Mouse (Mus musculus): Measurements from ENCODE around the gene Stk4. TPM values are rescaled to one million over a fixed set of nuclear protein-coding genes. Genes with fewer than 3 reads are reported as not detected.

The Stk4 gene
- polyA plus RNA-seq, 1 experiment, result 20.9 TPM

GRCm38 (mm10) chr2:164076874-164077425 lies 6.8 kb downstream of the Stk4 start:
- H3K27ac ChIP-seq (ENCODE audit: insufficient read depth, low read length), result no peak overlapping the region
- TF ChIP-seq POLR2A (IDR thresholded peaks at IDR 0.05; ENCODE audit: extremely low read depth, insufficient read depth, low read length), result no peak
- no peak for TF ChIP-seq CTCF (IDR thresholded peaks at IDR 0.05; ENCODE audit: extremely low read depth, insufficient read depth, low read length)
- H3K4me3 ChIP-seq (ENCODE audit: insufficient read depth, low read length), result no peak overlapping the region
- H3K4me1 ChIP-seq (ENCODE audit: control insufficient read depth, insufficient read depth, low read length), result peaks cover 3% of the 10 kb centered on the region; the same call in 1 of the 2 replicates

- no peak overlapping the region for H3K27ac ChIP-seq (ENCODE audit: insufficient read depth, low read length)
- TF ChIP-seq POLR2A (IDR thresholded peaks at IDR 0.05; ENCODE audit: extremely low read depth, insufficient read depth, low read length) (no peak), CTCF (IDR thresholded peaks at IDR 0.05; ENCODE audit: extremely low read depth, insufficient read depth, low read length) (no peak)
- H3K4me1 ChIP-seq (ENCODE audit: control insufficient read depth, insufficient read depth, low read length), result peaks cover 3% of the 10 kb centered on the region; the same call in 1 of the 2 replicates
- H3K4me3 ChIP-seq (ENCODE audit: insufficient read depth, low read length), result no peak overlapping the region
Measured at GRCm38 (mm10) chr2:164077875-164078274, 7.8 kb downstream of the Stk4 start.

GRCm38 (mm10) chr2:164079488-164079887 lies 9.4 kb downstream of the Stk4 start:
- Histone ChIP-seq H3K4me1 (ENCODE audit: control insufficient read depth, insufficient read depth, low read length) (peaks cover 3% of the 10 kb centered on the region; the same call in 1 of the 2 replicates), H3K4me3 (ENCODE audit: insufficient read depth, low read length) (no peak overlapping the region), H3K27ac (ENCODE audit: insufficient read depth, low read length) (no peak overlapping the region)
- TF ChIP-seq POLR2A (IDR thresholded peaks at IDR 0.05; ENCODE audit: extremely low read depth, insufficient read depth, low read length) (no peak), CTCF (IDR thresholded peaks at IDR 0.05; ENCODE audit: extremely low read depth, insufficient read depth, low read length) (no peak)

- H3K27ac ChIP-seq (ENCODE audit: insufficient read depth, low read length), result no peak overlapping the region
- no peak overlapping the region for H3K4me3 ChIP-seq (ENCODE audit: insufficient read depth, low read length)
- no peak for TF ChIP-seq POLR2A (IDR thresholded peaks at IDR 0.05; ENCODE audit: extremely low read depth, insufficient read depth, low read length)
- no peak for TF ChIP-seq CTCF (IDR thresholded peaks at IDR 0.05; ENCODE audit: extremely low read depth, insufficient read depth, low read length)
- H3K4me1 ChIP-seq (ENCODE audit: control insufficient read depth, insufficient read depth, low read length), result no peaks in the 10 kb centered on the region
Measured at GRCm38 (mm10) chr2:164081577-164081976, 11.5 kb downstream of the Stk4 start.

- TF ChIP-seq CTCF (IDR thresholded peaks at IDR 0.05; ENCODE audit: extremely low read depth, insufficient read depth, low read length) (no peak), POLR2A (IDR thresholded peaks at IDR 0.05; ENCODE audit: extremely low read depth, insufficient read depth, low read length) (no peak)
- no peak overlapping the region for H3K4me3 ChIP-seq (ENCODE audit: insufficient read depth, low read length)
- H3K4me1 ChIP-seq (ENCODE audit: control insufficient read depth, insufficient read depth, low read length), result no peaks in the 10 kb centered on the region
- no peak overlapping the region for H3K27ac ChIP-seq (ENCODE audit: insufficient read depth, low read length)
Measured at GRCm38 (mm10) chr2:164082175-164082574, 12.1 kb downstream of the Stk4 start.

GRCm38 (mm10) chr2:164083609-164084341 lies 13.7 kb downstream of the Stk4 start:
- no peaks in the 10 kb centered on the region for H3K4me1 ChIP-seq (ENCODE audit: control insufficient read depth, insufficient read depth, low read length)
- no peak overlapping the region for H3K4me3 ChIP-seq (ENCODE audit: insufficient read depth, low read length)
- TF ChIP-seq POLR2A (IDR thresholded peaks at IDR 0.05; ENCODE audit: extremely low read depth, insufficient read depth, low read length) (no peak), CTCF (IDR thresholded peaks at IDR 0.05; ENCODE audit: extremely low read depth, insufficient read depth, low read length) (no peak)
- no peak overlapping the region for H3K27ac ChIP-seq (ENCODE audit: insufficient read depth, low read length)

GRCm38 (mm10) chr2:164084342-164084700 lies 14.2 kb downstream of the Stk4 start:
- peaks cover 2% of the 10 kb centered on the region; the same call in 1 of the 2 replicates for H3K4me1 ChIP-seq (ENCODE audit: control insufficient read depth, insufficient read depth, low read length)
- TF ChIP-seq CTCF (IDR thresholded peaks at IDR 0.05; ENCODE audit: extremely low read depth, insufficient read depth, low read length) (no peak), POLR2A (IDR thresholded peaks at IDR 0.05; ENCODE audit: extremely low read depth, insufficient read depth, low read length) (no peak)
- H3K4me3 ChIP-seq (ENCODE audit: insufficient read depth, low read length), result no peak overlapping the region
- H3K27ac ChIP-seq (ENCODE audit: insufficient read depth, low read length), result no peak overlapping the region

GRCm38 (mm10) chr2:164087416-164088017 lies 17.4 kb downstream of the Stk4 start:
- Histone ChIP-seq H3K4me3 (ENCODE audit: insufficient read depth, low read length) (no peak overlapping the region), H3K27ac (ENCODE audit: insufficient read depth, low read length) (no peak overlapping the region), H3K4me1 (ENCODE audit: control insufficient read depth, insufficient read depth, low read length) (peaks cover 2% of the 10 kb centered on the region; the same call in 1 of the 2 replicates)
- TF ChIP-seq POLR2A (IDR thresholded peaks at IDR 0.05; ENCODE audit: extremely low read depth, insufficient read depth, low read length) (no peak), CTCF (IDR thresholded peaks at IDR 0.05; ENCODE audit: extremely low read depth, insufficient read depth, low read length) (no peak)

- no peak overlapping the region for H3K27ac ChIP-seq (ENCODE audit: insufficient read depth, low read length)
- H3K4me1 ChIP-seq (ENCODE audit: control insufficient read depth, insufficient read depth, low read length), result peaks cover 2% of the 10 kb centered on the region; the same call in 1 of the 2 replicates
- H3K4me3 ChIP-seq (ENCODE audit: insufficient read depth, low read length), result no peak overlapping the region
- TF ChIP-seq CTCF (IDR thresholded peaks at IDR 0.05; ENCODE audit: extremely low read depth, insufficient read depth, low read length) (no peak), POLR2A (IDR thresholded peaks at IDR 0.05; ENCODE audit: extremely low read depth, insufficient read depth, low read length) (no peak)
Measured at GRCm38 (mm10) chr2:164089508-164089907, 19.4 kb downstream of the Stk4 start.

Data from cortical plate, adult 2 months (tissue).